Mouse (Mus musculus): Measurements from ENCODE around the gene Ugt1a10.
"Not testable (repeated sequence)": the region's sequence is repeated elsewhere in the genome, so short reads cannot be mapped to it uniquely, and the experiment has no call there.

GRCm38 (mm10) chr1:88145278-88145677 is 90.1 kb downstream of the Ugt1a10 start:
- not testable (repeated sequence) for TF ChIP-seq POLR2A (IDR thresholded peaks at IDR 0.05; ENCODE audit: low read depth, low read length)
- peak; percentile 41 for TF ChIP-seq CTCF (conservative IDR thresholded peaks at IDR 0.05; ENCODE audit: insufficient read depth, insufficient read length, low read depth, low read length)

Measured in kidney, adult 2 months (tissue).